Mouse (Mus musculus): ENCODE measurements around the gene Gm17190. TPM values are rescaled to one million over a fixed set of nuclear protein-coding genes. Genes with fewer than 3 reads are reported as not detected.
"Not testable (repeated sequence)": the region's sequence is repeated elsewhere in the genome, so short reads cannot be mapped to it uniquely, and the experiment has no call there.

Gm17190 gene
- 0.38 and 0.43 TPM in 2 replicates for polyA plus RNA-seq (2016; fragmentation: Nextera tagmentation; extraction: Ambion mirVana)

DNA sequence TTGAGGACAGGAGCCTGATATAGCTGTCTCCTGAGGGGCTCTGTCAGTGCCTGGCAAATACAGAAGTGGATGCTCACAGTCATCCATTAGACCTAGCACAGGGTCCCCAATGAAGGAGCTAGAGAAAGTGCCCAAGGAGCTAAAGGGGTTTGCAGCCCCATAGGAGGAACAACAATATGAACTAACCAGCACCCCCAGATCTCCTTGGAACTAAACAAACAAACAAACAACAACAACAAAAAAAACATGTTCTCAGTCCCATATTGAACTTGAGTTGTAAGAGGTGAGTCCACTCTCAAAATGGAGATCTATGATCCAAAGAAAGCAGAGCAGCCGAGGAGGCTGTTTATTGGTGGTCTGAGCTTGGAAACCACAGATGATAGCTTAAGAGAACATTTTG lies at the start of gene Gm17190:
TSS of gene Gm17190 (plus strand) at position 301 of the 400 bp plus-strand sequence.
- H3K9me3 ChIP-seq (replicated peaks); ATAC-seq (ENCODE audit: low FRiP score): not testable (repeated sequence)
- WGBS, result 89% methylated on average over 1 of the region's 1 CpGs

DNA sequence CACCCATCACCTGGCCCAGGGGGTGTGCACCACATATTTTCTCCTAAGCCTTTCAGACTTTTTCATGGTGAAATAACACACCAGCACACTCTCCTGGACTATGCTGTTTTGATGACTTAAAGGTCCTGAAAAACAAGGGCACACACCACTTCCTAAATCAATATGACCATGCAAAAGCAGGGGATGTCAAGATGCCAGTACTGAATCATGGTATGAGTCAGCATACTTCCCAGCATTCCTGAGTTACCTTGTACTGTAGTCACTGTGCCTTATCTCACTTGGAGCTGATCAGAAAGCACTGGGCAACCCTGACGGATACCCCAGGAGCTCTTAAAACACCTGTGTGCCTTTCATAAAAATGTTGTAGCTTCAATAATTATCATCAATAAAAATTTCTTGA lies 42.3 kb upstream of the Gm17190 start:
- no peaks in the 10 kb centered on the region for H3K27me3 ChIP-seq
- H3K4me2 ChIP-seq (replicated peaks), result no peak overlapping the region
- no peak overlapping the region for H3K4me3 ChIP-seq
- 92% methylated on average over 1 of the region's 1 CpGs for WGBS
- no peak overlapping the region for H3K27ac ChIP-seq
- no peaks in the 10 kb centered on the region for H3K36me3 ChIP-seq
- H3K9ac ChIP-seq, result no peak overlapping the region
- no peak for ATAC-seq (ENCODE audit: low FRiP score)
- no peaks in the 10 kb centered on the region for H3K4me1 ChIP-seq
- no peaks in the 10 kb centered on the region for H3K9me3 ChIP-seq (replicated peaks)

More for the DNA sequence above, at the start of gene Gm17190:
- H3K9ac ChIP-seq; H3K4me1 ChIP-seq; H3K27me3 ChIP-seq; H3K27ac ChIP-seq; H3K36me3 ChIP-seq; H3K4me3 ChIP-seq; H3K4me2 ChIP-seq (replicated peaks): not testable (repeated sequence)

DNA sequence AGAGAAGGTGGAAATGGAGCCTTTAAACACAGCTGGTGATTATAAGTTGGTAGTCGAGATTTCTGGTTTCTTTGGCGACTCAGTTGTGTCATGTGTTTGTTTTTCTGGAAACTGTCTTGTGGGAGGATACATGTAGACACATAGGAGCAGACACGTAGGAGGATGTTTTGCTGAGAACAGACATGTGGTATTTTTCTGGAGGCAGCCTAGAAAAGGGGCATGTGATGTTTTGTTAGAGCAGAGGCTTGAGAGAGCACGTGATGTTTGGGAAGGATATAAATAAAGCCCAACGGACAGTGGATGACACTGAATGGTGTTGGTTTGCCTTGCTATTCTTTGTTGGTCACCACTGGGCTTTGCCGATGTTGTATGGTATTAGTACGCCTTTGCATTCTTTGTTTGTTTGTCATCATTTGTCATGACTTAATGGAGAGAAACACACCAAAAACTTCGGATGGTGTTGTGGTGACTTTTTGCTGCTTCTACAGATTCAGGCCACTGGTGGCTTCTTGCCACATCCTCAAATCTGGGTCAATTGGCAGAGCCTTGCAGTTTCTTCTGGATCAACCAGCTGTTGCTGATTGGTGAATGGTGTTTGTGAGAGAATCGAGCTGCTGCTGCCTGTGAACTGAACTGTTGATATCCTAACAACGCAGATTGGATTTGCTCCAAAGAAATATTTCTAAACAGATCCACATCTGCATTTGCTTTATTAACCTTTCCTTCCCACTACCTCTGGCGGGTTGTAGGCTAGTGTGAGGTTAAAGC lies 41.4 kb upstream of the Gm17190 start:
- ATAC-seq (ENCODE audit: low FRiP score), result no peak
- no peaks in the 10 kb centered on the region for H3K36me3 ChIP-seq
- no peaks in the 10 kb centered on the region for H3K27me3 ChIP-seq
- no peaks in the 10 kb centered on the region for H3K4me1 ChIP-seq
- no peak overlapping the region for H3K9ac ChIP-seq
- H3K27ac ChIP-seq, result no peak overlapping the region
- no peak overlapping the region for H3K4me3 ChIP-seq
- H3K9me3 ChIP-seq (replicated peaks), result no peaks in the 10 kb centered on the region
- 85% methylated on average over 11 of the region's 11 CpGs for WGBS
- H3K4me2 ChIP-seq (replicated peaks), result no peak overlapping the region

DNA sequence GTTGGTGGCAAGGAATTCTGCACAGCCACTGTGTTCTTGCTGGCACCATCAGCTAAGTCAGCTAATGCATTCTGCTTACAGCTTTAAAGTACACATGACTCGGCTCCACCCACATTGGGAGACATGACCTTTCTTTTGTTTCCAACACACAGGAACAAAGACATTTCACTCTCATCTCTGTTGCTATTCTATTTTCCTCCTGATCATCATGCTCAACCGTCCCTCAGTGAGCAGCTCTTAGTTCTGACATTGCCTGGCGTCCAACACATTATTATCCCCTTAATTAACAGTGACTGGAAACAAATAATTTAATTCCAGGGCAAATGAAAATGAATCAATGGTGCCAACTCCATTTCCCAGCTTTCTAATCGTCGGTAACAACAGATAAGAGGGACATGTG lies 36.5 kb upstream of the Gm17190 start:
- no peak overlapping the region for H3K4me2 ChIP-seq (replicated peaks)
- no peak overlapping the region for H3K27ac ChIP-seq
- no peak overlapping the region for H3K9ac ChIP-seq
- 45% methylated on average over 5 of the region's 5 CpGs for WGBS
- H3K36me3 ChIP-seq, result no peaks in the 10 kb centered on the region
- no peak for ATAC-seq (ENCODE audit: low FRiP score)
- no peaks in the 10 kb centered on the region for H3K27me3 ChIP-seq
- H3K4me1 ChIP-seq, result no peaks in the 10 kb centered on the region
- no peaks in the 10 kb centered on the region for H3K9me3 ChIP-seq (replicated peaks)
- no peak overlapping the region for H3K4me3 ChIP-seq

DNA sequence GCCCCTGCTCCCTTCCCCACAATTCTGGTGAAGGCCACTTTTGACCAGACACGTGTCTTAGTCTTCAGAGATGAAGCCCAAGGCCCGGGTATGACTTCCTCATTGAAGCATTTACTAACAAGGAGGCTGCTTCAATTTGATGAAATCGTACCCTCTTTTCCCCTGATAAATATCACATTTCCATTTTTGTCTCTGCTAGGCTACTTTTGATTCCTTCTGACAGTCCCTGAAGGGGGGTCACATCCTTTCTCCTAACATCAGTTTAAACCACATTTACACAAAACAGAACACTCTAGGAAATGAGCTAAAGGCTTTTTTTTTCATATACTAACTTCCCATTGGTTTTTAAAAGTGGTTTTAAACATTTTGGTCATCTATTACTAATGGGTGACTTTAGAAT lies 29.1 kb upstream of the Gm17190 start:
- Histone ChIP-seq H3K27ac (no peak overlapping the region), H3K4me3 (no peak overlapping the region), H3K9me3 (replicated peaks) (no peaks in the 10 kb centered on the region), H3K27me3 (no peaks in the 10 kb centered on the region), H3K4me2 (replicated peaks) (no peak overlapping the region), H3K9ac (no peak overlapping the region), H3K4me1 (no peaks in the 10 kb centered on the region), H3K36me3 (no peaks in the 10 kb centered on the region)
- WGBS, result 83% methylated on average over 3 of the region's 3 CpGs
- no peak for ATAC-seq (ENCODE audit: low FRiP score)

DNA sequence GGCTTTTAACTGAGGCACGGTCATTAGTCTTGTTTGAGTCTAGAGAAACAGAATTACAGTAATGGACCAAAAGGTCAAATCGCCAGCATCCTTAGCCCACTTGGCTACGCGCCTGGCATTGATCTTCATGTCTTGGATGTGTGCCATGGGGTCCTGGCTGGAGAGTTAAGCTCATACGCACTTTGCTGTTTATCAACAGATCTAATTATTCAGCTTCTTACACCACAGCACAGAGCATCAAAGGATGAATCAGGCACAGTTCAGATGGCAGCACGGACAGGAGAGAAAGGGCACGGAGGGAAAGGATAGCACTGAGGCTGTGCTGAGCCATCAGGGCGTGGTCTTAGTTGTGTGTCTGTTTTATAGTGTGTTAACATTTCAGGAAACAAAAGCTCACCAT lies 8.3 kb upstream of the Gm17190 start:
- ATAC-seq (ENCODE audit: low FRiP score), result no peak
- H3K27me3 ChIP-seq, result no peaks in the 10 kb centered on the region

DNA sequence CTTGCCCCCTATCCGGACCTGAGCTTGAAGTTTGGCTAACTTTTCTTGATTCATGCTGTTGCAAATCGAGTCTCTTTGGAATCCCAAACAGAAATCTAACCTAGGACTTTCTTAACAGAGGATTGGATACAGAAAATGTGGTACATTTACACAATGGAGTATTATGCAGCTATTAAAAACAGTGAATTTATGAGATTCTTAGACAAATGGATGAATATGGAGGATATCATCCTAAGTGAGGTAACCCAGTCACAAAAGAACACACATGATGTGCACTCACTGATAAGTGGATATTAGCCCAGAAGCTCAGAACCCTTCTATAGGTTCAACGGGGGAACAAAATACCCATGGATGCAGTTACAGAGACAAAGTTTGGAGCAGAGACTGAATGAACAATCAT lies 578 bp upstream of the Gm17190 start, which contains the start of gene Gm20075:
TSS of gene Gm20075 (minus strand) at position 101 of the 400 bp plus-strand sequence.
- ATAC-seq (ENCODE audit: low FRiP score); H3K4me3 ChIP-seq: not testable (repeated sequence)

More for the DNA sequence above, 8.3 kb upstream of the Gm17190 start:
- H3K27ac ChIP-seq, result no peak overlapping the region
- no peaks in the 10 kb centered on the region for H3K36me3 ChIP-seq
- H3K9me3 ChIP-seq (replicated peaks), result no peaks in the 10 kb centered on the region
- no peaks in the 10 kb centered on the region for H3K4me1 ChIP-seq
- H3K4me2 ChIP-seq (replicated peaks), result no peak overlapping the region
- 72% methylated on average over 8 of the region's 8 CpGs for WGBS
- no peak overlapping the region for H3K9ac ChIP-seq
- H3K4me3 ChIP-seq, result no peak overlapping the region

DNA sequence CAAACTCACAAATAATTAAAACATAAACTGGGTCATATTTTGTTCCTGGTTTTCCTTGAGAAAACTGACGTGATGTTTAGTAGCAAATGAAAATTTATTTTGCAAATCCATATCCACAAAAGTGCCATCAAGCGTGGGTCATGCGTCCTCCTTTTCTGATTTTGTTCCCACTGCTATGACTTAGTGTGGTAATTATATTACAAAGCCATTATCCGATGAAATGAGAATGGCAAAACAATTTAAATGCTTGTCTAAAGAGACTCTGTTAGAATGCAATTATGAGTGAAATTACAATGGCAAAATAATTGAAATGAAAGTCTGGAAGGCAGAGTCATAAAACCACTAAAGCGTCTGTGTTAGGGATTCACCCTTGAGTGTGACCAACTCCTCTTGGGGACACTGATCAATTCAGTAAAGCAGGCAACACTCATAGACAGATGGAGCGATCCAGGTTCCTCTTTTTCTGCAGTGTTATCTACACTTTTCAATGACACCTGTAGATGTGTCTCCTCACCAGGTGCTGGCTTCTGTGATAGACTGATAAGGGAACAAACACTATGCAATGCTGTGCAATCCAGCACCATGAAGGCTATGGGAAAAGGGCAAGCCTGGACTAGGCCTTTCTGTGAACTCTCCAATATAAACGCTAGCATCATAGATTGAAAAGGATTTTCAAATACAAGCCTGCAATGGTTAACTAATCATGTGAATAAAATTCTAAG lies 3.9 kb downstream of the Gm17190 start:
- Histone ChIP-seq H3K4me1 (no peaks in the 10 kb centered on the region), H3K9ac (no peak overlapping the region), H3K4me3 (no peak overlapping the region), H3K27me3 (no peaks in the 10 kb centered on the region), H3K27ac (no peak overlapping the region), H3K4me2 (replicated peaks) (no peak overlapping the region), H3K9me3 (replicated peaks) (no peaks in the 10 kb centered on the region), H3K36me3 (no peaks in the 10 kb centered on the region)
- WGBS, result 88% methylated on average over 7 of the region's 7 CpGs
- ATAC-seq (ENCODE audit: low FRiP score), result no peak

More for the DNA sequence above, 578 bp upstream of the Gm17190 start, which contains the start of gene Gm20075:
- H3K36me3 ChIP-seq; H3K9me3 ChIP-seq (replicated peaks); H3K4me1 ChIP-seq; H3K27me3 ChIP-seq; H3K4me2 ChIP-seq (replicated peaks); H3K27ac ChIP-seq; H3K9ac ChIP-seq: not testable (repeated sequence)
- 91% methylated on average over 3 of the region's 3 CpGs for WGBS

DNA sequence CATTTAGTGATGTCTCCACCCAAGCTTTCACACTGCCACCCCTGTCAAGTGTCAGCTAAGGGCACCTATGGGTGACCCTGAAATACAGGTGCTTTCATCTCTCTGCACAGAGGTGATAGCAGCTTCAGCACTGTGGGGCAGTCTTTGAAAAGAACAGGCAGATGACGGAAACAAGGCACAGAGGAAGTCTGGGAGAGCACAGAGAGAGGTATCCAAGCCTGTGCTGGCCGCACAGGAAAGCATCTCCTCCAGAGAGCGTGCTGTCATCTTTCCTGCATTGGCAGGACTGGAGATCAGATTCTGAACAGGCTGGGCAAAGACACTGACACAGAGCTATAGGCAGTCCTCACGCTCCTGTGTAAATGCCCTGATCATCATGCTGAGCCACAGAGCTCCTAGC lies 9.1 kb downstream of the Gm17190 start:
- H3K27me3 ChIP-seq, result no peaks in the 10 kb centered on the region
- no peak overlapping the region for H3K4me3 ChIP-seq
- H3K4me1 ChIP-seq, result no peaks in the 10 kb centered on the region
- no peak overlapping the region for H3K27ac ChIP-seq
- no peaks in the 10 kb centered on the region for H3K9me3 ChIP-seq (replicated peaks)
- 70% methylated on average over 4 of the region's 4 CpGs for WGBS
- H3K9ac ChIP-seq, result no peak overlapping the region
- H3K36me3 ChIP-seq, result no peaks in the 10 kb centered on the region
- no peak for ATAC-seq (ENCODE audit: low FRiP score)
- no peak overlapping the region for H3K4me2 ChIP-seq (replicated peaks)

DNA sequence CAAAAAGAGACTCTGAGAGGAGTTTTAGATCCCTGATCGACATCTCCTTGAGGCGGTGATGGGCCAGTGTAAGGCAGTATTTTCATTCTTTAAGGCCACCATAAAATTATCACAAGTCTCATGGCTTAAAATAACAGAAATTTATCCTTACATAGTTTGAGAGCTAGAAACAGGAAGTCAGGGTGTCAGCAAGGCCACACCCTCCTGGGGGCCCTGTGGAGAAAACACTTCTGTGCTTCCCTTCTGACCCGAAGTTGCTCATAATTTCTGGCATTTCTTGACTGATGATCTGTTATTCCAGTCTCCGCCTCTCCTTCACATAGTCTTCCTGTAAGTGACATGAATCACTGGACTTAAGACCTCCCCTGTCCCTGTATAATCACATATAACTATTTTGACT lies 24.5 kb downstream of the Gm17190 start:
- 85% methylated on average over 4 of the region's 4 CpGs for WGBS
- Histone ChIP-seq H3K36me3 (no peaks in the 10 kb centered on the region), H3K4me2 (replicated peaks) (no peak overlapping the region), H3K9ac (no peak overlapping the region), H3K4me1 (no peaks in the 10 kb centered on the region), H3K27me3 (no peaks in the 10 kb centered on the region), H3K27ac (no peak overlapping the region), H3K4me3 (no peak overlapping the region), H3K9me3 (replicated peaks) (no peaks in the 10 kb centered on the region)
- no peak for ATAC-seq (ENCODE audit: low FRiP score)

DNA sequence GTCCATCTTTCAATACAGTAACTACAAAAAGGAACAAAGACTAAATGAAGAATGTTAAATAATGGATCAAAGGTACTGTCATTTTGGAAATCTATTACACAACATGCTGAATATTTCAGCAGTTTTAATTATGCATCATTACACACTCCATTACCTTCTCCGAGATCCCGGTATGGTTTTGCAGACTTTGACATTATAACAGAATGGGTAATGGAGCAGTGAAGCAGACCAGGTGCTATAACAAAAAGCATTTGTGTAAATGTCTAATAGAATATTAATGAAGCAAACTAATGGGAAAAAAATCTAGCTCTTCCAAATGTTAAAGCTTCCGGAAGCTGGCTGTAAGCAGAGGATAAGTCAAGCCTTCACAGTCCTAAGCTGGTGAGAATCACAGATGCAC lies 28.9 kb downstream of the Gm17190 start:
- Histone ChIP-seq H3K4me2 (replicated peaks) (no peak overlapping the region), H3K9ac (no peak overlapping the region), H3K4me1 (no peaks in the 10 kb centered on the region), H3K36me3 (no peaks in the 10 kb centered on the region), H3K27ac (peak overlapping the region; percentile 9; the same call in 1 of the 2 replicates), H3K9me3 (replicated peaks) (no peaks in the 10 kb centered on the region), H3K4me3 (no peak overlapping the region), H3K27me3 (no peaks in the 10 kb centered on the region)
- WGBS, result 43% methylated on average over 3 of the region's 3 CpGs
- ATAC-seq (ENCODE audit: low FRiP score), result 0 out of 2 replicates have a peak, but pooled peaks have one; percentile 52

DNA sequence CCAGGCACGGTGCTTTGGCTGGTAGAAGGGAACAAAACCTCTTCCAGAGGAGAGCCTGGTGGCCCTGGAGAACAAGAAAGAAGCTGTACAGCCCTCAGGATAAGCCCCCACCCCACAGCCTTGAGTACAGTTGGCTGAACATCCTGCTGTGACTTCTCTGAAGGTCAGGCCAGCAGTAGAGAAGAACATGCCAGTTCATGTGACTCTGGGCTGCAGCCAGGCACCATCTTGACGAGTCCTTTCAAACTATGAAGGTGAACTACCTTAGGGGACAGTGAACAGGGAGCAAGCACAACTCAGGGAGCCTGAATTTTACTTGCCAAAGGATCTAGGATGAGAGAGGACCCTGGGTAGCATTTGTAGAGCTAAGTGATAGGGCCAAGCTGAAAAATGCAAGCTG lies 30.9 kb downstream of the Gm17190 start:
- Histone ChIP-seq H3K9me3 (replicated peaks) (no peaks in the 10 kb centered on the region), H3K4me2 (replicated peaks) (no peak overlapping the region), H3K9ac (no peak overlapping the region), H3K36me3 (no peaks in the 10 kb centered on the region), H3K27me3 (no peaks in the 10 kb centered on the region), H3K4me1 (no peaks in the 10 kb centered on the region), H3K4me3 (no peak overlapping the region), H3K27ac (no peak overlapping the region)
- ATAC-seq (ENCODE audit: low FRiP score), result no peak
- WGBS, result 74% methylated on average over 2 of the region's 2 CpGs
